Mouse (Mus musculus) granulocyte monocyte progenitor cell, adult 5-6 weeks (primary cell): Measurements from ENCODE around the gene Cdcp2. TPM values are rescaled to one million over a fixed set of nuclear protein-coding genes. Genes with fewer than 3 reads are reported as not detected.

Source experiments
- ATAC-seq: replicated peaks from 2 replicates; pipeline ENCODE4 v1.8.0; 2016; ENCODE audit warnings: mild to moderate bottlenecking, moderate TSS enrichment, inconsistent platforms; ENCODE audit not compliant: poor library complexity, severe bottlenecking
- total RNA-seq, 2 experiments: library from RNA; stranded (forward) in 1 of 2; stranded (reverse) in 1 of 2; fragments of 200-712, 200-1000 nt in 1 of 2; fragments of >200 nt in 1 of 2; fragmentation: Nextera tagmentation in 1 of 2; gene quantifications; 2 replicates each; pipeline ENCODE4 v1.2.3; 2014 to 2017

The Cdcp2 gene
- total RNA-seq (2014; fragmentation: Nextera tagmentation) (not detected in 2 replicates), total RNA-seq (2017) (not detected in 2 replicates)

DNA sequence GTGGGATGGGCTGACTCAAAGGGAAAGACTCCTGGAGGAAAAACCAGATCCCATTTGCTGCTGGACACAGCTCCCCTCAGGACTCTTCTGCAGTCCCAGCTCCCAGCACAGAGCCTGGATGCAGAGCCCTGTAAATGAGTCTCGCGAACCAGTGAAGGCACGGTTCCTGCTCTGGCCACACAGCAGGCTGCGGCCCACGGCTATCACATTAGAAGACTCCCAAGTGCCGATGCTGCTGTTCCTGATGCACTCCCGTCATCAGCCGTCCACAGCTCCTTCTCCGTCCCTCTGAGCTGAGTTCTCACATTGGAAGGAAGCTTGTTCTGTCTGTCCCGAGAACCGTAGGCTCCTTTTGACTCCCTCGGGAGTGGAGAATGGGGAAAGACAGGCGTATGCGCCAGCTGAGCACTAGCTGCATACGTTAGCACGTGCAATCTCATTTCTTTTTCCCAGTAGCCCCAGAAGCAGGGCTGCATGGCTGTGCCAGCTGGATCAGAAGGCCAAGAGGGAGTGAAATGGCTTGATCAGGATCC, at the start of gene Cdcp2:
Gene Cdcp2 (plus strand): TSS at position 51 of the 533 bp plus-strand sequence.
- no peak for ATAC-seq

DNA sequence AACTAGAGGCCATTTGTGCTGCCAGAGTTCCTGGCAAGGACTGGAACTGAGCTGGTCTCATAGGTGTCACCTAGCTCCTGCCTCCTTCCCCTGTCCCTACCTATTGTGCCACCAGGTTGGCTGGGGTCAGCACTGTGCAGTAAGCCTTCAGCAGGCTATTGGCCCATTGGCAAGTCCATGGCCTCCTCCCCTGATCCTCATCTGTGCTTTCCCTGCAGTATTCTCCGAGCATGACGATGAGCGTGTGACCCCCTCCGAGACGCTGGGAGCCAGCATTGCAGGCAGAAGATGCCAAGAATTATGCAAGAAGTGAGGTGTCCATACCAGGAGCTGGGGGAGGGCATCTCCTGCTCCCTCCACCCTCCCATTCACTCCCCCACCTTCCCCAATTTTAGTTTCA, 48.9 kb upstream of the Cdcp2 start:
- peak; percentile 79 for ATAC-seq

DNA sequence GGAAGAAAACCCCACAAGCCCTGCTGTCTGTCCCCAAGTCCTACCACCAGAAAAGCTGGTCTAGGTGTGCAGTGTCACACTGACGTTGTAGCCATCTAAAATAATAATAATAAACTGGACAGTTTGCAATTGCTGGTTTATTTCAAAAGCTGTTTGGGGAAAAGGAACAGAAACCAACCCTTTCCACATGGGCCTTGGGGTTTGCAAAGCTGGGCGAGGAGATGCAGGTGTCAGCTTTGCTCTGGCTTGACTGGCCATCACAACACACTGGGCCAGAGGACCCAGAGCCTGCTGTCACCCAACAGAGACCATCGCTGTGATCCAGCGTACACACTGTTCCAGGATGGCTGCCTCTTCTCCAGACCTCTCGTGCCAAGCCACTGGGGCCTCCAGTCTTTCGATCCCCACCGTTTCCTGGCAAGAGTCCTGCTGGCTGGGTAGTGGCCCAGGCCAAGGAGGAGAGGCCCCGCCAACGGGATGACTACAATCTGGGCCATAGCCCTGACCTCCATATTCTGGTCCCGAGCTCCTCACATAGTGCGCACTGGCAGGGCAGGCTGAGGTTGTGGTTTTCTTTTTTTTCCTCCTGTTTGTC, 48.0 kb upstream of the Cdcp2 start:
- peak; percentile 73 for ATAC-seq

- ATAC-seq, result no peak
Measured at GRCm38 (mm10) chr4:107051889-107052288, 44.8 kb upstream of the Cdcp2 start.

DNA sequence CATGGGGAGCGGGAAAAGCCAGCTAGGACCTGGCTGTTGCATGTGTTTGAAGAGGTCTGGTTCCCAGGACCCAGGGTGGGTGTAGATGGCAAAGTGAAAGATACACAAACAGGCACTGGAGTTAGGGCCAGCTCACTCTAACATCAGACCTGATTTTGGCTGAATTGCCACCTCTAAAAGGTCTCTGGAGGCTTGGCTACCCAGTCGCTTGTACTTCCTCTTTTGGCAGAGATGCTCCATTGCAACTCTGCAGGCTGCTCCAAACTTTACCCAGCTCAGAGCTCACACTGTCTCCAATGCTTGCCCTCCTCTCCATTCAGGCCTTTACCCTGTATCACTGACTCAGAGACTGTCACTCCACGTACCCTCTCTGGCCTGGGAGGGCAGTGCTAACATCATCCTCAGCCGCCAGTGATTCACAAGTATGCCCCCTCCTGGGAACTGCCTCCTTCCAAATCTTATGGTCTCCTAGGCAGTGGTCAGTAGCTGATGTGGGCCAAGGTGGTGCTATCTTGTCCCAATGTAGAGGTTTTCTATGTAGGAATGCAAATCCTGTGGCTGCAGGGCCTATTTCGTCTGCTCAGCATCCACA, 43.6 kb upstream of the Cdcp2 start:
- ATAC-seq, result peak; percentile 45; the same call in 1 of the 2 replicates

DNA sequence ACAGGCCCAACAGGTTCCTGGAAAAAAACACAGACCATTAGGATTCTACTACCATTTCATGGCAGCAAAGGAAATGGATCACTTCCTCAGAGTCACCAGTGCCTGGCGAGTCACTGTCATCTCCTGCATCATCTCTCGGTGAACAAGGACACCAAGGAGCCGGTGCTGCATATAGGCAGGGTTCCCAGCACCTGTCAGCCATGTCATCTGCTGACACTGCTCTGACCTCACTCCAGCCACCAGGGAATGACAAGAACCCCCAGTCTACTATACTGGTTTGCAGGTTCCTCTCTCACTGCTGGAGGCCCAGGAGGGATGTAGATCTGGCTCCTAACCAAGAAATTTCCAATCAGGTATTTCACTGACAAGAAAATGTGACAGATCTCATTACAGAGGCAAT, 40.6 kb upstream of the Cdcp2 start:
- no peak for ATAC-seq

DNA sequence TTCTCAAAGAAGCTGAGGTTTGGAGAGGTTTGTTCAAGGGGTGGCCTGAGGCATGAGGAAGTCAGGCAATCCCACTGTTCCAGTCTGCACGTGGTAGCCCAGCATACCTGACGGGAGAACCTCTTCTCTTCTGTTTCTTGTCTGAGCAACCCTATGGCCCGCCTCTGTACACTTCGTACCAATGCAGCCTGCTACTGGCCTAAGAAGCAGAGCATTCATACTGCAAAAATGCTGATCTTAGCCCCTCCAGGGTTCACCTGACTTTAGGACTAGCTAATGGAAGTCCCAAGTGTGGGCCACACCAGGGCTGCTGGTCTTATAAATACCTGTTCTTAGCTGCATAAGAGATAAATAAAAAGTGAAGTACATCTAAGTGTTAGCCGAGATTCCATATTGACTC, 38.3 kb upstream of the Cdcp2 start:
- no peak for ATAC-seq

GRCm38 (mm10) chr4:107058781-107059180, 37.9 kb upstream of the Cdcp2 start:
- no peak for ATAC-seq

DNA sequence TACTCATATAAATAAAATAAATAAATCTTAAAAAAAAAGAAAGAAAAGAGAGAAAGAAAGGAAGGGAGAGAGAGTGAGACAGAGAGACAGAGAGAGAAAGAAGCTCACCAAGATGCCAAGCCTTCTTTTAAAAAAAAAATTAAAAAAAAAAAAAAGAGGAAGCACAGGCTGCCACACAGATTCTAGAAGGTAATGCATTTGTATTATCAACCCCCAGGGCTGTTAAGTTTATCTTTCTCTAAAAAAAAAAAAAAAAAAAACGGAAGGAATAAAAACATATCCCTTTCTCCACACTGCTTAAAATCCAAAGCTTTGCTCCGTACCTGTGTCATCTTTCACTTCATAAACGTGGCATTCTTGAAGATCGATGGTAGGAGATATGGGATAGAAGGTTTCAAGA, 35.1 kb upstream of the Cdcp2 start:
- no peak for ATAC-seq

- no peak for ATAC-seq
Measured at GRCm38 (mm10) chr4:107063214-107063613, 33.5 kb upstream of the Cdcp2 start.

DNA sequence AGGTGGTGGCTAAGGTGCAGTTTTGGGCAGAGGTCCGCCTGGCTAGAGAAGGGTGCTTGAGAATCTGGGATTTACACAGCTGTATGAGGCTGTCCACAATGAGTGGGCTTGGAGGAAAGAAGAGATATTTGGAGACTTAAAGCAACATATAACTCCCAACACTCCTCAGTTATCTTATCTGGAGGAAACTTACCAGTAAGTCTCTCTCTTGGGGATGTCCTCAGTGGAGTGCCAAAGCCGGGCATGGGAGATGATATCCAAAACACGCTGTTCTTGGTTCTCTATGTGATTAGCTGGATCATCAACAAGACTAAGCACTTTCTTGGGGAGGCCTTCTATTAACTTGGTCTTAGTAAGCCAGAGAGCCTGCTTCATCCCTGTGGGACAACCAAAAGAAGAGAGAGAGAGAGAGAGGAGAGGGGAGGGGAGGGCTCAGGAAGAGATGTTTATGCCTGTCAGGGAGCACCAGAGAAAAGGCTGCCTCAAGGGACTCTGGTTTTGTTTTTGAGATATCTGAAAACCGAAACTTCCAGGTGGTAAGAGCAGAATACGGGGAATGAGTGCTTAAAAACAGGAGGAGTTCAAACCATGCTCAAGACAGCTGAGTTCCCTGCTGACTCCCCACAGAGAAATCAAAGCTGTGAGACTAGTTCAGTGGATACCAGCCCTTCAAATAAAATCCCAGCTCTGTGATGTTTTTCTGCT, 32.1 kb upstream of the Cdcp2 start:
- no peak for ATAC-seq

DNA sequence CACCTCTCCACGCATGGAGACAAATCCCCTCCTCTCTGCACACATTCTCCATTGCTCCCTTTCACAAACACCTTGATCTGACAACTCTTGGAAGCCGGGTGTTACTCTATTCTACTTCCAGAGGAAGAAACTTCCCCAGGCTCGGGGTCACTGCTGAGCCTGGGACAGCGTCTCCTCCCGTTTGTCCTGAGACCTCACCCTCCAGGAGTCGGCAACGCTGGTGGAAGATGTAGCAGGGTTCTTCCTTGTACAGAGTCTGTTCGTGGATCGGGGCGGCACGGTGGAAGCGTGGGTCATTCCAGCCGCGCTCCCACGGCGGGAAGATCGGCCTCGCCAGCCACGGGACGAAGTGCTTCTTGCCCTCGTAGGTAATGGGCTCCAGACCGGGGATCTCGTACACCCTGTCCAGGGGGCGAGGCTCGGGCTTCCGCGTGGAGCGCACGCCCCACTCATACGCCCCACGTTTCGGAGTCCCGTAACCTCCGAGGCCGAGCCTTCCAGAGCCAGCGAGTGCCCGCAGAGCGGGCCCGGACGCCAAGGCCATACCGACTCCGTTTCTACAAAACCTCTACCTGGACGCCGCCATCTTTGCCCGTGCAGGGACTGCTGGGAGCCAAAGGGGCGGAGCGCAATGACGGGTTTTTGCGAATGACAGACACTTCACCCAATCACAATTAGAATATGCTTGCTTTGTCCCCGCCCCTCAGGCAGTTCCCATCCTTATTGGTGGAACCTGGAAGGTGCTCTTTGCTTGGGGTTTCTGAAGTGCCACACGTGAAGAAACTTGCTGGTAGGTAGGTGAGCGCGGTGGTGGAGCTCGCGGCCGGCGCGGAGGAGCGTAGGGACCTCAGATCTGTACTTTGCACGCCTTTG, 30.2 kb upstream of the Cdcp2 start, which contains the start of the genes Mrpl37 and Cyb5rl:
Gene Mrpl37 (minus strand): TSS at position 617 of the 873 bp plus-strand sequence.
Gene Cyb5rl (plus strand): TSS at position 737 of the 873 bp plus-strand sequence.
- peak; percentile 98 for ATAC-seq

DNA sequence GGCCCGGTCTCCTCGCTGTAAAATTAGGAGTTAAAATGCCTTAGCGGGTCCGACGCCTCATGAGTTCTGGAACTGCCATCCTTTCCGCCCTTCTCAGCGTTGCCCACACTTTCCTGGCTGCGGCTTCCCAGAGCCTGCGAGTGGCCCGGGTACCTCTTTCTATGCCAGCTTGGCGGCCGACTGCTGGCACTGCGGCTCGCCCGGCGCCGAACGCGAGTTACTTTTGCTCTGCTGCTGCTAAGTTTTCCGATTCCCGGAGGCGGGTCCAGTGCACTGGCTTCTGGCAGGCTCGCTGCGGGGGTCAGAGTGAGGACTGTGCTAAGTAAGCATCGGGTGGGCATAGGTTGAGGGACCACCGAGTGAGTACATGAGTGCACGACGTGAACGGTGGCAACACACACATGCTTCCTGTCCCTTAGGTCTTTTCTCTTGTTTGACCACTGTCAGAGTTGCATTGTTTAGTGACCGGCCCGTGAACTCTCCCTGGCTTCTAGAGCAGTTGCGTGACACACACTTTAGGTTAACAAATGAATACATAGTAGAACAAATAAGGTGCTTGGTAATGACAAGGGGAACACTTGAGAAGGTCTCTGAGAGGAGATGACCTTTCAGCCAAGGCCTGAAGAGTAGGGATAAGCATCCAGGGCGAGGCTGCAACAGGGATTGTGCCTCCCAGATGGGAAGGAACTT, 29.4 kb upstream of the Cdcp2 start:
- peak; percentile 41 for ATAC-seq

DNA sequence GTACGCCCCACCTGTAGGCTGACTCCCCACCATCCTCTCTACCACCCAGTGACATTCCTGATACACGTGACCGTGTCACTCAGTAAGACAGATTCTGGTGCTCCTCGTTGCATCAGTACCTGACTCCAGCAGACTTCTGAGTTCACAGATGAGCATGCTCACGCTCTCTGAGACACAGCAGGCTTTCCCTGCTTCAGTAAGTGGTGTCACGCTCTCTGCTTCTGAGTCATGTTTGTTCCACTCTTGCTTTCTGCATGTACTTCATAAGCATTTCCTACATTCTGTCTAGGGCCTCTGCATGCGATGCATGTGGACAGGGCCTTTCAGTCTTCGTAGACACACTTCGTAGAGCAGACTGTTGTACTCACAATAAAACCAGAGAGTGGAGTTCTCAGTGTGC, 24.3 kb upstream of the Cdcp2 start:
- no peak for ATAC-seq

DNA sequence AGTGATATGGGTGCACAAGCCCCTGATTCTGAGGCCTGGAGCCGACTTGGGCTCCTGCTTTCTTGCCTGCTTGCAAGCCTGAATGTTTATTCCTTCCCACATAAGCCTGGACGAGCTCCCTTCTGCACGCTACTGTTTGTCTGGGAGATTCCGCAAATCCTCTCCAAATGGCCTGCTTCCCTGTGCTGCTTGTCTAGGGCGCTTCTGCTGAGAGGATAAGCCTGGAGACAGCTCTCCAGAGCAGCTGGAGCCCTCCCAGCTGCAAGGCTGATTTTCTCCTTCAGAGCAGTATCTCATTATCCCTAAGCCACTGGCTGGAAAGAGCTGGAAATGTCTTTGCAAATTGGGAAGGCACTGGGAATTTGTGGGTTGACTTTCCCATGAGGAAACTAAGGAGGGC, 21.2 kb upstream of the Cdcp2 start:
- ATAC-seq, result no peak

- no peak for ATAC-seq
Measured at GRCm38 (mm10) chr4:107078894-107079293, 17.8 kb upstream of the Cdcp2 start.

DNA sequence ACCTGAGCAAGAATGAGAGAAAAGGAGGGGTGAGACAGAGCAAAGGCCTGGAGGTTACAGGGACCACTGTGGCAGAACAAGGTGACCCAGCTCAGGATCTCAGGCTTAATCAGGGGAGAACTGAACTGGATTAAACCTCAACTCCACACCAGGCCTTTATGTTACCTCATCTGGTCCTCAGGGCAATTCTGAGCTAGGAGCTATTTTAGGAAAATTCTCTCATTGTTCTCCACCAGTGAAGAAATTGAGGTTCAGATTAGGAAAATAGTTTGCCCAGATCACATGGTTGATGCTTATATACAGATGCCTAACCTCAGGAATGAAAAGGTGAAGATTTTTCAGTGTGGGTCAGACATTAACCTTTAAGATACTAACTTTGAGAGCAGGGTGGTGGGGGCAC, 17.0 kb upstream of the Cdcp2 start:
- ATAC-seq, result no peak

- peak; percentile 80 for ATAC-seq
Measured at GRCm38 (mm10) chr4:107082185-107082584, 14.5 kb upstream of the Cdcp2 start.

- no peak for ATAC-seq
Measured at GRCm38 (mm10) chr4:107083126-107083525, 13.6 kb upstream of the Cdcp2 start.

DNA sequence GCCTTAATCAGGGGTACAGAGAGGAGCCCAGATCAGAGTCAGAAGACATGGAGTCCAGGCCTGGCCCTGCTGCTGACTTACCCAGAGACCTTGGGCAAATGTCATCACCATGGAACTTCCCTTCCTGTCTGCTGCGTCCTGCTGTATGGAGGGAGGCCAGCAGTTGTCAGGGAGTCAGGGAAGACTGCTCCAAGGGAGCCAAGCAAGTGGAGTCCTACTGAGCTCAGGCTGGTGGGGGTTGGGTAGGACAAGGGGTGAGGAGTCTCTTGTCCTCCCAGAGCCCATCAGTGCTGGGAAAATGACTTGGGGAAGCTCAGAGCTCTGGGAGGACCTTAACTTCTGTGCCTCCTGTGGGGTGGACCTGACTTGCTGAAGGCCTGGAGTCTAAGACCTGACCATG, 12.3 kb upstream of the Cdcp2 start:
- no peak; the same call in 1 of the 2 replicates for ATAC-seq
